Mouse (Mus musculus) E14TG2a.4 (cell line): Measurements from ENCODE around the gene Tpst1.

Source experiments
- CTCF ChIP-seq: conservative IDR thresholded peaks from 2 replicates; pipeline ENCODE4 v1.5.1; 2014; ENCODE audit warnings: low read length
- NANOG ChIP-seq: IDR thresholded peaks from 2 replicates; pipeline ENCODE4 v1.6.1; 2014; ENCODE audit warnings: borderline replicate concordance, low read length, mixed read lengths
- POU5F1 ChIP-seq: IDR thresholded peaks from 2 replicates; pipeline ENCODE4 v1.6.1; 2014; ENCODE audit warnings: low read length, borderline replicate concordance

DNA sequence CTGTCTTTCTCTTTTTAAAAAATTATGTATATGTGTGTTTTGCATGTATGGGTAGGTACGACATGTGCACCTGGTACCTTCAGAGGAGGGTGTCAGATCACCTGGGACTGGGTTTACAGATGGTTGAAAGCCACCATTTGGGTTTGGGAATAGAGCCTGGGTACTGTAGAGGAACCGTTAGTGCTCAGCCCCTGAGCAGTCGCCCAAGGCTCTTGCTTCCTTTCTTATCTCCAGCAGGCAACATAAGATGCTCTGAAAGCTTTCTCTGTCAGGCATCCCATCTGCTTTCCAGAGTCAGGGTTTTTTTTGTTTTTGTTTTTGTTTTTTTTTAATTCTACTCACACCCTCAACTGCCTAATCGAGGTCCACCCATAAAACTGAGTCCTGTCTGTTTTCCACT is 92.1 kb downstream of the Tpst1 start:
- TF ChIP-seq CTCF (no peak), NANOG (no peak), POU5F1 (no peak)
